Mouse (Mus musculus) kidney, adult 2 months (tissue): ENCODE measurements around the gene Egln3.

ENCODE experiments used
- CTCF ChIP-seq: fragments of 200-500 bp; conservative IDR thresholded peaks from 2 replicates; pipeline ENCODE4 v1.5.1; 2011; ENCODE audit warnings: low read depth, mild to moderate bottlenecking, control low read depth, low read length, moderate library complexity, mixed read lengths; ENCODE audit not compliant: insufficient read depth, insufficient read length
- POLR2A ChIP-seq: fragments of 200-500 bp; IDR thresholded peaks from one replicate; pipeline ENCODE4 v1.6.1; 2011; ENCODE audit warnings: low read depth, low read length, control low read depth

GRCm38 (mm10) chr12:54232456-54232855 is 28.8 kb upstream of the Egln3 start:
- no peak for TF ChIP-seq CTCF
- no peak for TF ChIP-seq POLR2A
